Mouse (Mus musculus) intestine, embryonic 14.5 days (tissue): ENCODE results near the gene Tbc1d30. TPM values are rescaled to one million over a fixed set of nuclear protein-coding genes. Genes with fewer than 3 reads are reported as not detected.

Experiments used
- ATAC-seq: fragments of 200-750 bp; cut with Nextera tagmentation; replicated peaks from 2 replicates; pipeline ENCODE4 v1.8.0; 2017; ENCODE audit warnings: low read depth, moderate number of reproducible peaks, moderate TSS enrichment, moderate library complexity; ENCODE audit not compliant: low FRiP score, low TSS enrichment
- DNase-seq: peaks from one replicate; pipeline ENCODE4 v3.0.0-alpha.2; 2018; ENCODE audit warnings: low spot score
- H3K27ac ChIP-seq: fragments of 300-500 bp; sonication (generic); 2 replicates; pipeline ENCODE4 v1.5.1; 2014; ENCODE audit warnings: low read depth, mild to moderate bottlenecking, control low read depth
- H3K27me3 ChIP-seq: fragments of 300-500 bp; sonication (generic); replicated peaks from 2 replicates; pipeline ENCODE4 v1.6.1; 2014; ENCODE audit warnings: low read length, control low read depth; ENCODE audit not compliant: control insufficient read depth, insufficient read depth
- H3K36me3 ChIP-seq: fragments of 300-500 bp; sonication (generic); 2 replicates; pipeline ENCODE4 v1.6.1; 2014; ENCODE audit warnings: low read length, control low read depth; ENCODE audit not compliant: control insufficient read depth, insufficient read depth
- H3K4me1 ChIP-seq: fragments of 300-500 bp; sonication (generic); replicated peaks from 2 replicates; pipeline ENCODE4 v1.6.1; 2014; ENCODE audit warnings: low read length, control low read depth, mixed read lengths; ENCODE audit not compliant: control insufficient read depth, insufficient read depth
- H3K4me2 ChIP-seq: fragments of 300-500 bp; sonication (generic); 2 replicates; pipeline ENCODE4 v1.6.1; 2014; ENCODE audit warnings: low read length
- H3K4me3 ChIP-seq: fragments of 300-500 bp; sonication (generic); 2 replicates; pipeline ENCODE4 v1.5.1; 2014; ENCODE audit warnings: low read depth, low read length, control low read depth, mixed read lengths
- H3K9ac ChIP-seq: fragments of 300-500 bp; sonication (generic); 2 replicates; pipeline ENCODE4 v1.6.1; 2014; ENCODE audit warnings: mild to moderate bottlenecking, low read length
- H3K9me3 ChIP-seq: fragments of 300-500 bp; sonication (generic); 2 replicates; pipeline ENCODE4 v1.6.1; 2016; ENCODE audit warnings: low read length, control low read depth; ENCODE audit not compliant: control insufficient read depth
- WGBS: fragments of 180-500 bp; shearing (Covaris S2); extraction: QIAGEN DNeasy Blood & Tissue Kit; methylation state at CpG from one replicate; pipeline ENCODE4 v1.1.7; 2014; 5-methylcytosine and 5-hydroxymethylcytosine counted together
- polyA plus RNA-seq: library from polyadenylated mRNA; unstranded; fragments of >200 nt; fragmentation: Nextera tagmentation; extraction: Ambion mirVana; gene quantifications from 2 replicates; pipeline ENCODE4 v1.2.1, GENCODE M21; 2014

Tbc1d30 gene
- polyA plus RNA-seq, 1 experiment from 2014 or later, result 3.8 TPM

- no peak overlapping the region for H3K9ac ChIP-seq
- 0 out of 2 replicates have a peak, but pooled peaks cover 5% of the 10 kb centered on the region for H3K9me3 ChIP-seq
- no peak overlapping the region for H3K4me2 ChIP-seq
- no peak overlapping the region for H3K4me3 ChIP-seq
- peak; percentile 86 for DNase-seq
- H3K27me3 ChIP-seq, result no peaks in the 10 kb centered on the region
- H3K36me3 ChIP-seq, result no peaks in the 10 kb centered on the region
- H3K27ac ChIP-seq, result no peak overlapping the region
- 8% methylated on average over 7 of the region's 7 CpGs for WGBS
- H3K4me1 ChIP-seq, result no peaks in the 10 kb centered on the region
- no peak for ATAC-seq
These were observed 20.1 kb downstream of the Tbc1d30 start for GRCm38 (mm10) chr10:121330940-121331339.

GRCm38 (mm10) chr10:121329586-121329985 is 21.5 kb downstream of the Tbc1d30 start:
- Histone ChIP-seq H3K4me2 (no peak overlapping the region), H3K27me3 (no peaks in the 10 kb centered on the region), H3K9me3 (0 out of 2 replicates have a peak, but pooled peaks cover 5% of the 10 kb centered on the region), H3K4me1 (no peaks in the 10 kb centered on the region), H3K36me3 (no peaks in the 10 kb centered on the region), H3K27ac (no peak overlapping the region), H3K4me3 (no peak overlapping the region), H3K9ac (no peak overlapping the region)
- ATAC-seq, result no peak
- no peak for DNase-seq
- WGBS, result 65% methylated on average over 4 of the region's 4 CpGs

- Histone ChIP-seq H3K9me3 (0 out of 2 replicates have a peak, but pooled peaks cover 5% of the 10 kb centered on the region), H3K4me1 (no peaks in the 10 kb centered on the region), H3K9ac (no peak overlapping the region), H3K27ac (no peak overlapping the region), H3K36me3 (no peaks in the 10 kb centered on the region), H3K27me3 (no peaks in the 10 kb centered on the region), H3K4me2 (no peak overlapping the region), H3K4me3 (no peak overlapping the region)
- DNase-seq (no peak), ATAC-seq (no peak)
These were observed 24.9 kb downstream of the Tbc1d30 start for GRCm38 (mm10) chr10:121326167-121326566.

GRCm38 (mm10) chr10:121323493-121323892 is 27.6 kb downstream of the Tbc1d30 start:
- Histone ChIP-seq H3K9me3 (0 out of 2 replicates have a peak, but pooled peaks cover 5% of the 10 kb centered on the region), H3K4me3 (no peak overlapping the region), H3K27me3 (no peaks in the 10 kb centered on the region), H3K9ac (no peak overlapping the region), H3K4me1 (no peaks in the 10 kb centered on the region), H3K36me3 (no peaks in the 10 kb centered on the region), H3K27ac (no peak overlapping the region), H3K4me2 (no peak overlapping the region)
- no peak for ATAC-seq
- no peak for DNase-seq
- WGBS, result 83% methylated on average over 7 of the region's 7 CpGs

- Histone ChIP-seq H3K27me3 (peaks cover 4% of the 10 kb centered on the region; the same call in 1 of the 2 replicates), H3K9me3 (no peaks in the 10 kb centered on the region), H3K4me1 (no peaks in the 10 kb centered on the region), H3K4me2 (no peak overlapping the region), H3K27ac (no peak overlapping the region), H3K9ac (no peak overlapping the region), H3K36me3 (no peaks in the 10 kb centered on the region), H3K4me3 (no peak overlapping the region)
- no peak for DNase-seq
- 82% methylated on average over 7 of the region's 7 CpGs for WGBS
- no peak for ATAC-seq
These were observed 32.6 kb downstream of the Tbc1d30 start for GRCm38 (mm10) chr10:121318397-121318950.

GRCm38 (mm10) chr10:121316361-121316760 is 34.7 kb downstream of the Tbc1d30 start:
- Histone ChIP-seq H3K27me3 (peaks cover 24% of the 10 kb centered on the region), H3K4me2 (no peak overlapping the region), H3K4me3 (no peak overlapping the region), H3K27ac (no peak overlapping the region), H3K4me1 (no peaks in the 10 kb centered on the region), H3K9ac (no peak overlapping the region), H3K9me3 (no peaks in the 10 kb centered on the region), H3K36me3 (no peaks in the 10 kb centered on the region)
- ATAC-seq (no peak), DNase-seq (no peak)
- 87% methylated on average over 10 of the region's 10 CpGs for WGBS

- peak overlapping the region; percentile 41 for H3K4me2 ChIP-seq
- 0 out of 2 replicates have a peak overlapping the region, but pooled peaks have one; percentile 8 for H3K4me3 ChIP-seq
- ATAC-seq (no peak), DNase-seq (no peak)
- H3K27ac ChIP-seq, result no peak overlapping the region
- H3K36me3 ChIP-seq, result no peaks in the 10 kb centered on the region
- 31% methylated on average over 27 of the region's 27 CpGs for WGBS
- peaks cover 28% of the 10 kb centered on the region for H3K27me3 ChIP-seq
- H3K9me3 ChIP-seq, result no peaks in the 10 kb centered on the region
- no peak overlapping the region for H3K9ac ChIP-seq
- H3K4me1 ChIP-seq, result no peaks in the 10 kb centered on the region
These were observed 35.5 kb downstream of the Tbc1d30 start for GRCm38 (mm10) chr10:121315321-121316283.

- Histone ChIP-seq H3K9me3 (no peaks in the 10 kb centered on the region), H3K4me3 (no peak overlapping the region), H3K9ac (no peak overlapping the region), H3K36me3 (no peaks in the 10 kb centered on the region), H3K27ac (no peak overlapping the region), H3K4me2 (no peak overlapping the region), H3K4me1 (peaks cover 3% of the 10 kb centered on the region; the same call in 1 of the 2 replicates), H3K27me3 (peaks cover 42% of the 10 kb centered on the region)
- no peak for ATAC-seq
- no peak for DNase-seq
- WGBS, result 62% methylated on average over 4 of the region's 4 CpGs
These were observed 36.9 kb downstream of the Tbc1d30 start for GRCm38 (mm10) chr10:121314186-121314585.
